Mouse (Mus musculus) hindbrain, embryonic 11.5 days (tissue): ENCODE measurements at regions not wholly inside any gene's neighbourhood (a gene's known extent, or its start where the extent isn't known, plus 50 kb on each side); places are given as distances from the start of the nearest gene placed in this dataset.

ENCODE experiments used
- ATAC-seq: fragments of 200-750 bp; cut with Nextera tagmentation; 2 replicates; pipeline ENCODE4 v1.8.0; 2017; ENCODE audit warnings: mild to moderate bottlenecking, moderate TSS enrichment, moderate library complexity; ENCODE audit not compliant: low FRiP score
- DNase-seq: peaks from one replicate; pipeline ENCODE4 v3.0.0-alpha.2; 2015; ENCODE audit warnings: low spot score
- H3K27ac ChIP-seq: fragments of 300-500 bp; sonication (generic); 2 replicates; pipeline ENCODE4 v1.5.1; 2014; ENCODE audit warnings: mild to moderate bottlenecking, low read depth, low read length
- H3K27me3 ChIP-seq: fragments of 300-500 bp; sonication (generic); 2 replicates; pipeline ENCODE4 v1.6.1; 2014; ENCODE audit warnings: mild to moderate bottlenecking, low read length, moderate library complexity, mixed read lengths; ENCODE audit not compliant: control insufficient read depth, insufficient read depth
- H3K36me3 ChIP-seq: fragments of 300-500 bp; sonication (generic); 2 replicates; pipeline ENCODE4 v1.6.1; 2014; ENCODE audit warnings: mild to moderate bottlenecking, low read length, moderate library complexity, mixed read lengths; ENCODE audit not compliant: control insufficient read depth, insufficient read depth
- H3K4me1 ChIP-seq: fragments of 300-500 bp; sonication (generic); replicated peaks from 2 replicates; pipeline ENCODE4 v1.6.1; 2014; ENCODE audit warnings: low read length, mixed read lengths; ENCODE audit not compliant: control insufficient read depth, insufficient read depth
- H3K4me2 ChIP-seq: fragments of 300-500 bp; sonication (generic); replicated peaks from 2 replicates; pipeline ENCODE4 v1.6.1; 2014; ENCODE audit warnings: mild to moderate bottlenecking, low read depth, low read length
- H3K4me3 ChIP-seq: fragments of 300-500 bp; sonication (generic); 2 replicates; pipeline ENCODE4 v1.5.1; 2014; ENCODE audit warnings: low read depth, low read length
- H3K9ac ChIP-seq: fragments of 300-500 bp; sonication (generic); 2 replicates; pipeline ENCODE4 v1.6.1; 2014; ENCODE audit warnings: low read depth, low read length
- H3K9me3 ChIP-seq: fragments of 300-500 bp; sonication (generic); 2 replicates; pipeline ENCODE4 v1.6.1; 2016; ENCODE audit warnings: low read length; ENCODE audit not compliant: control insufficient read depth
- WGBS: fragments of 180-500 bp; shearing (Covaris S2); extraction: QIAGEN DNeasy Blood & Tissue Kit; methylation state at CpG from one replicate; pipeline ENCODE4 v1.1.7; 2014; 5-methylcytosine and 5-hydroxymethylcytosine counted together

DNA sequence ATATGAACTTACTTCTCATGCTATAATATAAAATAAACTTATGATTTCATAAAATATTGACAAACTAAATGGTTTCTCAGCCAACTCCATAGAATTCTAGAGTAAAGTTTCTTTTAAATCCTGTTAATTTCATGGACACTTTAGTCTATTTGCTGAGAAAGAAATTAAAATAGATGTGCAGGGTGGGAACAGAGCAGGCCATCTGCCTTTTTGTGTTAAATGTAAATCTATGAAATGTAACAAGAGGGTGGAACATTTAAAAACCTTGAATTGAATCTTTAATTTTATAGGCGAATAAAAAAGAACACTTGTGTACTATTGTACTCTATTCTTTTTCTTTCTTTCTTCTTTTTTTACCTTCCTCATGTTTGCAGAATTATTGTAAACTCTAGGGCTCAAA, 1050.7 kb downstream of the Tbl1xr1 start:
- H3K9me3 ChIP-seq, result no peaks in the 10 kb centered on the region

GRCm38 (mm10) chr3:23135551-23135950, 1059.1 kb downstream of the Tbl1xr1 start:
- Histone ChIP-seq H3K4me2 (no peak overlapping the region), H3K4me1 (no peaks in the 10 kb centered on the region), H3K36me3 (no peaks in the 10 kb centered on the region), H3K4me3 (no peak overlapping the region), H3K27ac (no peak overlapping the region), H3K9me3 (no peaks in the 10 kb centered on the region), H3K9ac (no peak overlapping the region), H3K27me3 (no peaks in the 10 kb centered on the region)
- WGBS, result 66% methylated on average over 1 of the region's 1 CpGs
- DNase-seq (no peak), ATAC-seq (no peak)

More for the DNA sequence above, 1050.7 kb downstream of the Tbl1xr1 start:
- H3K4me3 ChIP-seq, result no peak overlapping the region
- H3K4me2 ChIP-seq, result no peak overlapping the region
- no peaks in the 10 kb centered on the region for H3K36me3 ChIP-seq
- no peak overlapping the region for H3K27ac ChIP-seq
- H3K4me1 ChIP-seq, result no peaks in the 10 kb centered on the region
- 93% methylated on average over 1 of the region's 1 CpGs for WGBS
- H3K27me3 ChIP-seq, result no peaks in the 10 kb centered on the region
- H3K9ac ChIP-seq, result no peak overlapping the region
- DNase-seq (no peak), ATAC-seq (no peak)

- Histone ChIP-seq H3K4me1 (no peaks in the 10 kb centered on the region), H3K9me3 (no peaks in the 10 kb centered on the region), H3K4me2 (no peak overlapping the region), H3K9ac (no peak overlapping the region), H3K27me3 (no peaks in the 10 kb centered on the region), H3K4me3 (no peak overlapping the region), H3K36me3 (no peaks in the 10 kb centered on the region), H3K27ac (no peak overlapping the region)
- DNase-seq (no peak), ATAC-seq (no peak)
Observed at GRCm38 (mm10) chr3:23138932-23139331, 1062.5 kb downstream of the Tbl1xr1 start.

DNA sequence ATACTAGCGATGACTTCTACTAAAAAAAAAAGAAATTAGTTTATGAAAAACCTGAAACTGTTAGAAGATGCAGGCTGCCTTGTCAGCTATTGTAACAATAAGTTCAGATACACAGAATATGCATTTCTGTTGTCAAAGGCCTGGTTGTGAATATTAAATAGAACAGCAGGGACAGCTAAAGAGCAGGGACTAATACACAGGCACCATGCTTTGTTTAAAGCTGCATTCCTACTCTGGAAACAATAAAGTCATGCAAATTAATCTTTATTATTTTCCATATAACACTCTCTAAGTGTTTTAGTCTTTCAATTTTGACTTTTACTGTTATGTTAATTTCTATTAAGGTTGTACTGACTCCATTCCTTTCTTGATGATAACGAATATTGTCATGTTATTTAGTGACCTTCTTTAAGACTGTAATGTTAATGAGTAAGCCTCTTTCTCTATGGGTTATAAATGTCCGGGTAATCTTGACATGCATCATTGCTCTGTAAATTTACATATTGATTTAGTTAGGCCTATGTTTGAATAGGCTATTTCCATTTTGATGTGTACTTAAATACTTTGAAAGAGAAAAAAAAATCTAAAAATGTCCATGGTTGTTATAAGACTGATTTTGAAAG, 1088.5 kb downstream of the Tbl1xr1 start:
- Histone ChIP-seq H3K4me3 (no peak overlapping the region), H3K9ac (no peak overlapping the region), H3K27ac (no peak overlapping the region), H3K4me2 (no peak overlapping the region), H3K36me3 (no peaks in the 10 kb centered on the region), H3K4me1 (no peaks in the 10 kb centered on the region), H3K9me3 (no peaks in the 10 kb centered on the region), H3K27me3 (no peaks in the 10 kb centered on the region)
- WGBS, result 73% methylated on average over 3 of the region's 3 CpGs
- peak; percentile 72; the same call in 1 of the 2 replicates for ATAC-seq
- no peak for DNase-seq

DNA sequence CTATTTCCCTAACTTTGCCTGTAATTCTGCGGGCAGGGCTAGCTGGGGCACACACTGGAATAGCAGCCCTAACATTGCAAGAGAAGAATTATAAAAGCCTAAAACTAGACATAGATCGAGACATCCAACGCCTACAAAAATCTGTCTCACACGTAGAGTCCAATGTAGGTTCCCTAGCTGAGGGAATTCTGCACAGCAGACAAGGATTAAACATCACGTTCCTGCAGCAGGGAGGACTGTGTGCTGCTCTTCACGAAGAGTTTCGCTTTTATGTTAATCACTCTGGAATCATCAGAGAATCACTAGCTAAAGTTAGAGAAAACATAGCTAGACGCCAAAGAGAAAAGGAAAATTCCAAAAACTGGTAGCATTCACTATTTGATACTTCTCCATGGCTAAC, 1106.9 kb downstream of the Tbl1xr1 start:
- ATAC-seq, result no peak
- Histone ChIP-seq H3K36me3 (no peaks in the 10 kb centered on the region), H3K27me3 (no peaks in the 10 kb centered on the region), H3K9me3 (no peaks in the 10 kb centered on the region), H3K4me3 (no peak overlapping the region), H3K9ac (no peak overlapping the region), H3K4me1 (no peaks in the 10 kb centered on the region), H3K4me2 (no peak overlapping the region), H3K27ac (no peak overlapping the region)
- no peak for DNase-seq
- WGBS, result 91% methylated on average over 8 of the region's 8 CpGs

- WGBS, result 80% methylated on average over 4 of the region's 4 CpGs
- H3K4me3 ChIP-seq, result no peak overlapping the region
Observed at GRCm38 (mm10) chr3:23188479-23188878, 1112.0 kb downstream of the Tbl1xr1 start.

GRCm38 (mm10) chr3:23200056-23200455, 1123.6 kb downstream of the Tbl1xr1 start:
- Histone ChIP-seq H3K4me3 (no peak overlapping the region), H3K36me3 (no peaks in the 10 kb centered on the region), H3K4me2 (no peak overlapping the region), H3K9me3 (no peaks in the 10 kb centered on the region), H3K27ac (no peak overlapping the region), H3K27me3 (no peaks in the 10 kb centered on the region), H3K9ac (no peak overlapping the region), H3K4me1 (no peaks in the 10 kb centered on the region)
- no peak for DNase-seq
- WGBS, result 63% methylated on average over 1 of the region's 1 CpGs
- no peak for ATAC-seq

More at GRCm38 (mm10) chr3:23188479-23188878, 1112.0 kb downstream of the Tbl1xr1 start:
- Histone ChIP-seq H3K36me3 (no peaks in the 10 kb centered on the region), H3K9ac (no peak overlapping the region), H3K27me3 (no peaks in the 10 kb centered on the region), H3K27ac (no peak overlapping the region), H3K4me1 (no peaks in the 10 kb centered on the region), H3K9me3 (no peaks in the 10 kb centered on the region), H3K4me2 (no peak overlapping the region)
- DNase-seq (no peak), ATAC-seq (no peak)

GRCm38 (mm10) chr3:23214427-23214826, 1138.0 kb downstream of the Tbl1xr1 start:
- ATAC-seq (no peak), DNase-seq (no peak)
- H3K9ac ChIP-seq, result no peak overlapping the region
- WGBS, result 88% methylated on average over 1 of the region's 1 CpGs
- no peak overlapping the region for H3K4me2 ChIP-seq
- no peak overlapping the region for H3K27ac ChIP-seq
- H3K27me3 ChIP-seq, result no peaks in the 10 kb centered on the region
- H3K4me1 ChIP-seq, result no peaks in the 10 kb centered on the region
- no peaks in the 10 kb centered on the region for H3K9me3 ChIP-seq
- no peaks in the 10 kb centered on the region for H3K36me3 ChIP-seq
- H3K4me3 ChIP-seq, result no peak overlapping the region

DNA sequence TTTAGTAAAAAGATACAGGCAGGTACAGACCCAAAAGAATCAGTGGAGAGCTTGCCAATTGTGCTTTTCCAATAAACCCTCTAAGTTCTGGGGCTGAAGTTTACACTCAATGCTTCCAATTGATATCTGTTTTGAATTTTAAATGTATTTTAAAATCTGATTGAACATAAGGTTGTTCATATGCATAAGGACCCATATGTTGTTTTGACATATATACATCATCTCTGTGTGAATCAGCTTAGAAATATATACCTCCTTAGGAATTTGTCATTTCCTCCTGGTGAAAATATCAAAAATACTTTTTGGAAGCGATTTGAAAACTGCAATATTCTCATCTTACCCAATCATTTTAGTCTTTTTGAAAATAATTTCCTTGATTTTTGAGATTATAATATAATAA, 1140.3 kb downstream of the Tbl1xr1 start:
- 78% methylated on average over 1 of the region's 1 CpGs for WGBS
- DNase-seq (no peak), ATAC-seq (no peak)
- H3K27me3 ChIP-seq, result no peaks in the 10 kb centered on the region
- H3K9ac ChIP-seq, result no peak overlapping the region
- H3K4me3 ChIP-seq, result no peak overlapping the region
- H3K36me3 ChIP-seq, result no peaks in the 10 kb centered on the region
- no peak overlapping the region for H3K27ac ChIP-seq
- no peaks in the 10 kb centered on the region for H3K4me1 ChIP-seq
- H3K9me3 ChIP-seq, result no peaks in the 10 kb centered on the region
- H3K4me2 ChIP-seq, result no peak overlapping the region
